Mouse (Mus musculus) cerebellum, adult (tissue): ENCODE data around the gene AC140267.1.
A peak's percentile ranks its signal among the peaks of the same experiment; 100 is the strongest.

ENCODE experiments used
- ATAC-seq: cut with Nextera tagmentation; 2 replicates; pipeline ENCODE4 v1.9.2; 2017; ENCODE audit warnings: mild to moderate bottlenecking, moderate library complexity, mixed read lengths; ENCODE audit not compliant: insufficient number of reproducible peaks, low FRiP score, low TSS enrichment

The AC140267.1 gene

DNA sequence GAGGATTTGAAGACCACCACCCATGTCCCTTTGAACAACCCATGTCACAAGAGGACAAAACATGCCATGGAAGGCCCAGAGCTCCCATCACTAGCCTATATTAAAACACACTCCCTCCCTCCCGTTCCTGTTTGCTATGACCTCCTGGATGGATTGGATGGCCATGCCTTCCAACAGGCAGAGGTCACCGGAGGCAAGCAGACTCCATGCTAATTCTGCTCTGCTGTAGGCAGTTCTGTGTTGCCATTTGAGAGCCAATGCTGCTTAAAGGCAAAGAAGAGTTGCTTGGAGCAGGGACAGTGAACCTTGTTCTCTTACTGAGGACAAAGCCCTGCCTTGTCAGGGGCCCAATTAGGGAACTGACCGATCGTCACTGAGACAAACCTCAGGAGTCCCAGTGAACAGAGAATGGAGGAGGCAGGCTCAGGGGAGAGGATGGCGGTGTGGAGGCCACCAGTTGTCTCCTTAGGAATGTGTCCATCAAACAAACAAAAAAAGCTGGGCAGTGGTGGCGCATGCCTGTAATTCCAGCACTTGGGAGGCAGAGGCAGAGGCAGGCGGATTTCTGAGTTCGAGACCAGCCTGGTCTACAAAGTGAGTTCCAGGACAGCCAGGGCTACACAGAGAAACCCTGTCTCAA lies 23.9 kb downstream of the AC140267.1 start:
- no peak for ATAC-seq

DNA sequence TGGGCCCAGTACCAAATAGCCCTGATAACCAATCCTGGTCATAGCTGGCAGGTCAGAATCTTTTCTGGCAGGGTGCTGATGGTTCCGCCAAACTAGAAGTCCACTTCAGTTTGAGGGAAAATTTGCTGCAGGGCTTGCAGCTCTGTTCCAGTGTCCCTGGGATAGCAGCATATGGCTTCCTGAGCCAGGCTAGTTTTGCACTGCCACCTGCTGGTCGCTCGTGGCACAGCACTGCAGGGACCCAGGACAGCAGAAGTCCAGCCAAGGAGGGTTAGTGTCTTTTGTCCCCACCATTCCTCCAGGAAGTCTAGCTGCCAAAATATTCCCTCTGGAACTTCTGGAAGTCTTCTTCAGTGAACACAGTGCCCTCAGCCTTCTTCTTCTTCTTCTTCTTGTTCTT lies 25.0 kb downstream of the AC140267.1 start:
- ATAC-seq: 0 out of 2 replicates have a peak, but pooled peaks have one; percentile 37

DNA sequence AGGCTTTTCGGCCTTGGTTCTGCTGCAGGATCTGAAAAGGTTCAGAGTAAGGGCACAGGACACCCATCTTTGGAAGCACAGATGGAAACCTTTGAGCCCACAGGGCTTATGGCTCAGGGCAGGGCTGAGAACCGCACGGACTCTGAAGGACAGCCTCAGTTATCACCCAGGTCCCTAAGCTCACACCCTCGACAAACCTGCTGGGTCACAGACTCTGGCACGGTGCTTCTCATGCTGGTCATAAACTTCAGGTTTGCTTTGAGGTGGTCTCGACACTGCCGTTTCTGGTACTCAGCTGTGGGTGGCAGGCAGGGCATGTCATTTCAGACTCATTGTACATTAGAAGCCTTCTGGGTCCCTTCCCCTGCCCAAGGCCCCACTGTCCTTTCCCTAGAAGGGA lies 25.5 kb downstream of the AC140267.1 start:
- ATAC-seq: no peak

DNA sequence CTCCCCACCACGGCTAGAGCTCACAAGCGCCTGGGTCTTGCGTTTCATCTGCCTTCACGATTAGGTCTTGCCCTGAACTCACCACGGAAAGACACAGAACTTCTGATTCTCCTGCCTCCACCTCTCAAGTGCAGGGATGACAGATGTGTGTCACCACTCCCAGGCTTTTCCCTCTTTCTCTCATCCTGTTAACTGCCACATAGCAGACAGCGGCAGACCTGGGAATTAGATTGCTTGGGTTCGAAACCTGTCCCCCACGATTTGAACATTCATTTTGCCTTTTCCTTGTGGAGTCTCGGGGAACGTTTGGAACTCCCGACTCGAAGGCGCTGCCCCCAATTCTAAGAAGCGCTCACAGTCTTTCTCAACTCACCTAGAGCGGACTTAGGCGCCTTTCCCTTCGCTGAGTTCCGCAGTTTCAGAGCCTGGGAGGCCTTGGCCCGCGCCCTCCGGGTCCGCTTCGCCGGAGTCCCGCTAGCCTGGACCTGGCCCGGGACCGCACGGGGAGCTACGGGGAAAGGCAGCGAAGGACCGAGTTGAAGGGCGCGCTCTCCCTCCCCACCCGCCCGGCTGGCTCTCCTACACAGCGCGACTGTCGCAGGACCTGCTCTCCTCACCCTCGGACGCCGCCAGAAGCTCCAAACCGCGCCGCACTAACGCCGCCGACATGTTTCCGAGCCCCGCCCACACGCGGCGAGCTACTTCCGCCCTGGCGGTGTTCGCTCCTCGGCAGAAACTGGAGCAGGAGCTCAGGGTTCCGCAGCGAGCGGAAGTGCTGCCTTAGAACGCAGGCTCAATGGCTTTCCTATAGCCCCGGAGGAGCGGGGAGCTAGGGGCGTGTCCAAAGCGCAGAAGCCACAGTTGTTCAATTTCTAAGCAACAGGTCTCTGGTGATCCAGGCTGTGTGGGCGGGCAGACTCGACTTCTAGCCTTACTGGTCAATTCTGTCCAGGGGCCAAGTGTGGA lies 28.3 kb downstream of the AC140267.1 start, which contains the start of gene Rps19bp1:
Gene Rps19bp1, minus strand, starts transcription at position 706 of the 966 bp plus-strand sequence.
- ATAC-seq: peak; percentile 75

DNA sequence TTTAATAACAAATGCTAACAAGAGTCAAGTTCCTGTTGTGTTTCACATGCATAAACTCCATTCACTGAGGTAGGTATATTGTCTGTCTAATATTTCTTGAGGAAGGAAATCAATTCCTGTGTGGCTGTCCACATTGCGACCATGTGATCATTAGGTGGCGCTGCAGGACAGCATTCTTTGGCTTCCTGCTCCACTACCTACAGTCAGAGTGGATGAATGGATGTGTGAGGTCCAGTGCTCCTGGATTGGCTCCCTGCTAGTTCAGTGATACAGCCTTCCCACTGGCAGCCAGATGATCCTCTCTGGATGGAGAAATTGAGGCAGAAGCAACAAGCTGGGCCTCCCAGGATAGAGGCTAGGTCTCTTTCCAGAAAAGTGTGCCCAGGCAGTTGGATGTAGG lies 30.6 kb downstream of the AC140267.1 start:
- 0 out of 2 replicates have a peak, but pooled peaks have one; percentile 57 for ATAC-seq

DNA sequence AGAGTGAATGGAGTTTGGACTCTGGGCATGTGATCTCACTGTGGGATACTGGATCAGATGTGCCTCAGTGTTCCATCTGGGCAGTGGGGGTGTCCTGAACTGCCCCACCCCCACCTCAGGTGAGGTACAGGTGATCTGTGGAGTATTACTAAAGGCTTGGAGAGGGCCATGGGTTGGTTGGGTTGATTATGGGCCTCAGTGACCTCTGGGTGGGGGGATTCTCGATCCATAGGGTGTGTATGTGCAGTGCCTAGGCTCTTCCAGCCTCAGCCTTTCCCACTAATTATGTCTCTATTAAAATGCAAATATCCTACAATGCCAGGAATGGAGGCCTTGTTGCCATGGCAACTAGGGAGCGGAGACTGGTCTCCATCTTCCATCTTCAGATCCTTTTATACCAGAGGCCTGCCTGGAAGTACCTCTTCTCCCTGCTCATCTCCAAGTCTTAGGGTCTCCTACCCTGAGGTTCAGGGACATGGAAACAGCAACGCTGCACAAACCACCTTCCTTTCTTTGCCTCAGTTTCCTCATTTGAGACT lies 36.3 kb downstream of the AC140267.1 start:
- no peak for ATAC-seq

DNA sequence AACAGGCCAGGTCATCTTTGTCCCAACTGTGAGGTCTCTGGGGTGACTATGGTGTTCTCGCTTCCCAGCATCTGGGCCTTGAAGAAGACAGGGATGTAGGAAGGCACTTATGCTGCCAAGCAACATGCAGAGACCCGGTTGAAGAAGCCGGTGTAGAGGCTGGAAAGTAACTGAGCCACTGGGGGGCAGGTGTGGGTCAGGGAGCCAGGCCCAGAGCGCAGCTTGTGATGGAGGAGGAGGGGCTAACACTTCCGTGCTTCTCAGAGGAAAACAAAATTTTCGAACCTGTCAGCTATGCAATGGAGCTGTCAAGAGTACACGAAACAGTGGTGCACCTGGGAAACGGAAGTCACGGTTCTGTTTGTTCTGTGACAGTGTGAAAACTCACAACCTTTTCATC lies 41.5 kb downstream of the AC140267.1 start:
- ATAC-seq: peak; percentile 57; the same call in 1 of the 2 replicates

DNA sequence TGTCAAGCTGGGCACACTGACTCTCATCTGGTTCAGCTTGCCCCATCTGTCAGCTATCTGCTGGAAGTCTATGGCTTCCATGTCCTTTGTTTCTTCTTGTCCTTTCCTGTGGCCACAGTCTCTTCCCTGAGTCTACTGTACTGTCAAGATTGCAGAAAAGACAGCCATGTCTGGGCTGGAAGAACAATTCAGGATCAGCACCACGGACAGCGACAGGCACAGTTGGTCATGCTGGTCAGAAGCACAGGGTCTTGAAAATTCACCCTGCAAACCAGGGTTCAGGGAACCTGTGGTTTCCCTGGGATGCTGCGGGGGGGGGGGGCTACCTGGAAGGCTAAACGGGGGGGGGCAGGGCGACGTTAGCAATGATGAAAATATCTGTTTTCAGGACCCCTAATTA lies 42.0 kb downstream of the AC140267.1 start:
- no peak for ATAC-seq

DNA sequence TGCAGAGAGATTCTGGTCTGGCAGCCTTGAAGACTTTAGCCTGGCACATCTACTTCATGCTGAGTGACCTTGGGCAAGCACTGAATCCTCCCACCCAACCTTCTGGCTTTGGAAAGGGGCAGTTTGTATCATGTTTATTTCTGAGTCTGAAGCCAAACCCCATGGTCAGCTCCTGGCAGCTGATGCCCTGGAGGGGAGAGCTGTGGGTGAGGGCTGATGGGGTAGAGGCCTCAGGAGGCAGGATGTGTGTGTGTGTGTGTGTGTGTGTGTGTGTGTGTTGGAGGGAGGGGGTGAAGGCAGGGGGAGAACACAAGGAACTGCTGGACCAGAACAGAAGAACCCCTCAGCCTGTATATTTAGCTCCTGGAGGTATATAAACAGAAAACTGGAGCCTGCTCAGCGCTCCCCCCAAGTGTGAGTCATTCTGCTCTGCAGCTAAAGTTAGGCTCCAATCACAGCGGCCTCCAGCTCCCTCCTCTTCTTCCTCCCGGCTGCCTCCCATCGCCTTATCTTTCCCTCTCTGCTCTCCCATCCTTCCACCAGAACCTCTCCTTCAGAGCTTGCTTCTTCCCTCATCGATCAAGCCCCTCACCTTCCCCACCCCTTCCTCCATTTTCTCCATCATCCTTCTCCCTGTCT lies 42.6 kb downstream of the AC140267.1 start:
- ATAC-seq: peak; percentile 63

DNA sequence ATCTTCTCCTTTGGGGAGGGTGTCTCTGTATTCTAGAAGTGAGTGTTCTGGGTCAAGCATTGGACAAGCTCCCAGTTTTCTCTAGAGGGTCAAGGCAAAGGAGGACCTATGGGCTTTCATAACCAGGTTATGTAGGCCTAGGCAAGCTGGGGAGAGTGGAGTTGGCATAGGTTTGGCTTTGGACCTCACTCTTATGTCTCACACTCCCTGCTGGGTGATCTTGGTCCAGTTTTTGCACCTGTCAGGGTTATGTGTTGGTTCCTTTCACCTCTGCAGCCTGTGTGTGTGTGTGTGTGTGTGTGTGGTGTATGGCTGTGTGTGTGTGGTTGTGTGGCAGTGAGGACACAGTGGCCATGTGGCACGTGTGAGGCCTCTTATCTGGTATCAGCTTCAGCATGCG lies 43.4 kb downstream of the AC140267.1 start:
- no peak; the same call in 1 of the 2 replicates for ATAC-seq

DNA sequence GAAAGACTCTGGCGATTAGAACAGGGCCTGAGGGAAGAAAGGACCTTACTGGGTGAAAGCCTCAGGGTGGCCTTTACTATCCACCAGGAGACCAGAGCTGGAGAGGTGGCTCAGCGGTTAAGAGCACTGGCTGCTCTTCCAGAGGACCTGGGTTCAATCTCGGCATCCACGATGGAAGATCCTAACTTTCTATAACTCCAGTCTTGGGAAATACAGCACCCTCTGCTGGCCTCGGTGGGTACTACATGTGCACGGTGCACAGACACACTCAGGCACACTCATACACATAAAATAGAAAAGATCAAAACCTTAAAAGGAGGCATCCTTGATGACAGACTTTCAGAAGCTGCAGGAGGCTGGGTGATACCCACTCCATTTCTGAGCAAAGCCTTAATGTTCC lies 45.0 kb downstream of the AC140267.1 start:
- ATAC-seq: no peak
